Mouse (Mus musculus): ENCODE data around the gene Aym1.

GRCm38 (mm10) chr5:113345781-113346180 is 11.3 kb upstream of the Aym1 start:
- TF ChIP-seq CTCF (IDR thresholded peaks at IDR 0.05; ENCODE audit: insufficient read depth, low read depth, low read length) = no peak
- TF ChIP-seq POLR2A (IDR thresholded peaks at IDR 0.05; ENCODE audit: insufficient read depth, low read depth, low read length) = no peak

All from olfactory bulb, adult 2 months (tissue).